Mouse (Mus musculus) layer of hippocampus, postnatal 10 days (tissue): Measurements from ENCODE around the gene Hcn4. TPM values are rescaled to one million over a fixed set of nuclear protein-coding genes. Genes with fewer than 3 reads are reported as not detected.

Source experiments
- total RNA-seq, 2 experiments: library from RNA; stranded (reverse); gene quantifications; 2 replicates each; pipeline ENCODE4 v1.2.3; 2021

The Hcn4 gene
- total RNA-seq, 2 experiments from 2014 or later: 9.8 to 10.3 TPM

Other genes with a start within 250 kb of the Hcn4 start
- 100 to 1,000 TPM; 625 to 664 TPM for gene Nptn, start 241.2 kb upstream of the Hcn4 start, total RNA-seq
- 1 to 10 TPM in 1 of 2 experiments, under 1 TPM in 1; 0.65 to 1.3 TPM for gene Rec114, start 79.4 kb upstream of the Hcn4 start, total RNA-seq
- 100 to 1,000 TPM; 163 to 169 TPM for gene Neo1, start 213.0 kb downstream of the Hcn4 start, total RNA-seq